Mouse (Mus musculus): ENCODE data around the gene Gpx4.

DNA sequence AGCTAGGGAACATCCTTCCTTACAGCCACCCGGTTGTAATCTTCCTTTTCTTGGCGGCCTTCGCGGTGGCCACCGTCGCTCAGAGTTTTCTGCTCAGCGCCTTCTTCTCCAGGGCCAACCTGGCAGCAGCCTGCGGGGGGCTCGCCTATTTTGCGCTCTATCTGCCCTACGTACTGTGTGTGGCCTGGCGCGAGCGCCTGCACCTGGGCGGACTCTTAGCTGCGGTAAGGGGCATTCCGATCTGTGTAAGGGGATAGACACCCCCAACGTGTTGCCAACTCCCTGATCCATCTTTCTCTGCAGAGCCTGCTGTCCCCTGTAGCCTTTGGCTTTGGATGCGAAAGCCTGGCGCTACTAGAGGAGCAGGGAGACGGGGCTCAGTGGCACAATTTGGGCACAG is 44.1 kb upstream of the Gpx4 start:
- no peak for TF ChIP-seq CTCF (IDR thresholded peaks at IDR 0.05; ENCODE audit: borderline replicate concordance, control insufficient read depth, extremely low read depth, insufficient read depth, low read length, poor library complexity)
- no peak for TF ChIP-seq POLR2A (IDR thresholded peaks at IDR 0.05; ENCODE audit: control insufficient read depth, extremely low read depth, insufficient read depth, low read length, poor library complexity)
